Mouse (Mus musculus) intestine, postnatal 0 days (tissue): Measurements from ENCODE around the gene B3gnt3. TPM values are rescaled to one million over a fixed set of nuclear protein-coding genes. Genes with fewer than 3 reads are reported as not detected.

Experiments used
- ATAC-seq: fragments of 200-750 bp; cut with Nextera tagmentation; 2 replicates; pipeline ENCODE4 v1.8.0; 2017; ENCODE audit warnings: mild to moderate bottlenecking, moderate TSS enrichment, moderate library complexity
- H3K27ac ChIP-seq: fragments of 300-500 bp; sonication (generic); 2 replicates; pipeline ENCODE4 v1.5.1; 2014; ENCODE audit warnings: mild to moderate bottlenecking, low read depth, low read length, moderate library complexity
- H3K27me3 ChIP-seq: fragments of 300-500 bp; sonication (generic); replicated peaks from 2 replicates; pipeline ENCODE4 v1.6.1; 2014; ENCODE audit warnings: low read length, mixed read lengths; ENCODE audit not compliant: control insufficient read depth, insufficient read depth
- H3K36me3 ChIP-seq: fragments of 300-500 bp; sonication (generic); 2 replicates; pipeline ENCODE4 v1.6.1; 2014; ENCODE audit warnings: mild to moderate bottlenecking, moderate library complexity; ENCODE audit not compliant: control insufficient read depth, insufficient read depth
- H3K4me1 ChIP-seq: fragments of 300-500 bp; sonication (generic); replicated peaks from 2 replicates; pipeline ENCODE4 v1.6.1; 2014; ENCODE audit warnings: antibody characterized with exemption, low read length, mixed read lengths; ENCODE audit not compliant: control insufficient read depth, insufficient read depth
- H3K4me2 ChIP-seq: fragments of 300-500 bp; sonication (generic); replicated peaks from 2 replicates; pipeline ENCODE4 v1.6.1; 2014; ENCODE audit warnings: low read depth, mild to moderate bottlenecking, moderate library complexity
- H3K4me3 ChIP-seq: fragments of 300-500 bp; sonication (generic); 2 replicates; pipeline ENCODE4 v1.5.1; 2014; ENCODE audit warnings: low read depth, low read length
- H3K9ac ChIP-seq: fragments of 300-500 bp; sonication (generic); 2 replicates; pipeline ENCODE4 v1.6.1; 2014; ENCODE audit warnings: mild to moderate bottlenecking, low read depth, low read length
- H3K9me3 ChIP-seq: fragments of 300-500 bp; sonication (generic); 2 replicates; pipeline ENCODE4 v1.6.1; 2016; ENCODE audit warnings: mixed run types; ENCODE audit not compliant: control insufficient read depth
- CTCF ChIP-seq: sonication (generic); IDR thresholded peaks from 2 replicates; pipeline ENCODE4 v1.5.1; 2016; ENCODE audit warnings: low read depth, mild to moderate bottlenecking, control low read depth, antibody characterized with exemption, moderate library complexity
- WGBS: fragments of 180-500 bp; shearing (Covaris S2); extraction: QIAGEN DNeasy Blood & Tissue Kit; methylation state at CpG from one replicate; pipeline ENCODE4 v1.1.7; 2014; 5-methylcytosine and 5-hydroxymethylcytosine counted together
- polyA plus RNA-seq: library from polyadenylated mRNA; unstranded; fragments of >200 nt; fragmentation: Nextera tagmentation; extraction: Ambion mirVana; gene quantifications from 2 replicates; pipeline ENCODE4 v1.2.1, GENCODE M21; 2015

The B3gnt3 gene
- polyA plus RNA-seq, 1 experiment from 2014 or later: 33.5 TPM

GRCm38 (mm10) chr8:71684701-71685100, 16.9 kb downstream of the B3gnt3 start:
- no peak overlapping the region for H3K4me2 ChIP-seq
- peaks cover 61% of the 10 kb centered on the region for H3K27me3 ChIP-seq
- H3K4me1 ChIP-seq: peaks cover 4% of the 10 kb centered on the region; the same call in 1 of the 2 replicates
- no peak overlapping the region for H3K4me3 ChIP-seq
- H3K9me3 ChIP-seq: no peaks in the 10 kb centered on the region
- no peak for ATAC-seq
- no peak for TF ChIP-seq CTCF
- H3K27ac ChIP-seq: no peak overlapping the region
- H3K9ac ChIP-seq: no peak overlapping the region
- H3K36me3 ChIP-seq: peaks cover 9% of the 10 kb centered on the region; the same call in 1 of the 2 replicates
- 38% methylated on average over 10 of the region's 10 CpGs for WGBS

- no peak overlapping the region for H3K27ac ChIP-seq
- peaks cover 9% of the 10 kb centered on the region; the same call in 1 of the 2 replicates for H3K36me3 ChIP-seq
- 82% methylated on average over 12 of the region's 12 CpGs for WGBS
- peaks cover 4% of the 10 kb centered on the region; the same call in 1 of the 2 replicates for H3K4me1 ChIP-seq
- H3K27me3 ChIP-seq: peaks cover 43% of the 10 kb centered on the region
- H3K4me3 ChIP-seq: no peak overlapping the region
- no peak overlapping the region for H3K4me2 ChIP-seq
- H3K9me3 ChIP-seq: no peaks in the 10 kb centered on the region
- no peak for ATAC-seq
- TF ChIP-seq CTCF: no peak
- no peak overlapping the region for H3K9ac ChIP-seq
These were observed 18.8 kb downstream of the B3gnt3 start for GRCm38 (mm10) chr8:71682832-71683231.

GRCm38 (mm10) chr8:71681369-71681915, 20.1 kb downstream of the B3gnt3 start:
- H3K27me3 ChIP-seq: peaks cover 29% of the 10 kb centered on the region
- no peak overlapping the region for H3K27ac ChIP-seq
- H3K9me3 ChIP-seq: no peaks in the 10 kb centered on the region
- ATAC-seq: no peak
- no peak overlapping the region for H3K9ac ChIP-seq
- 44% methylated on average over 18 of the region's 18 CpGs for WGBS
- no peak for TF ChIP-seq CTCF
- no peak overlapping the region for H3K4me3 ChIP-seq
- H3K36me3 ChIP-seq: peaks cover 9% of the 10 kb centered on the region; the same call in 1 of the 2 replicates
- no peak overlapping the region for H3K4me2 ChIP-seq
- H3K4me1 ChIP-seq: peaks cover 2% of the 10 kb centered on the region

- H3K36me3 ChIP-seq: peaks cover 9% of the 10 kb centered on the region; the same call in 1 of the 2 replicates
- no peaks in the 10 kb centered on the region; the same call in 1 of the 2 replicates for H3K4me1 ChIP-seq
- TF ChIP-seq CTCF: no peak
- no peak overlapping the region for H3K9ac ChIP-seq
- 38% methylated on average over 21 of the region's 21 CpGs for WGBS
- no peak overlapping the region for H3K27ac ChIP-seq
- no peak overlapping the region for H3K4me3 ChIP-seq
- no peaks in the 10 kb centered on the region for H3K9me3 ChIP-seq
- H3K4me2 ChIP-seq: no peak overlapping the region
- ATAC-seq: no peak
- peaks cover 20% of the 10 kb centered on the region for H3K27me3 ChIP-seq
These were observed 21.1 kb downstream of the B3gnt3 start for GRCm38 (mm10) chr8:71680471-71680870.

- WGBS: 19% methylated on average over 46 of the region's 46 CpGs
- no peaks in the 10 kb centered on the region; the same call in 1 of the 2 replicates for H3K4me1 ChIP-seq
- H3K36me3 ChIP-seq: peaks cover 9% of the 10 kb centered on the region; the same call in 1 of the 2 replicates
- ATAC-seq: no peak
- no peak overlapping the region for H3K9ac ChIP-seq
- H3K4me2 ChIP-seq: peak overlapping the region; percentile 53
- H3K9me3 ChIP-seq: no peaks in the 10 kb centered on the region
- 0 out of 2 replicates have a peak overlapping the region, but pooled peaks have one; percentile 13 for H3K4me3 ChIP-seq
- H3K27me3 ChIP-seq: peaks cover 12% of the 10 kb centered on the region
- TF ChIP-seq CTCF: no peak
- no peak overlapping the region for H3K27ac ChIP-seq
These were observed 21.9 kb downstream of the B3gnt3 start for GRCm38 (mm10) chr8:71679550-71680168.

- peak overlapping the region; percentile 53 for H3K4me2 ChIP-seq
- peaks cover 9% of the 10 kb centered on the region; the same call in 1 of the 2 replicates for H3K36me3 ChIP-seq
- peak; percentile 7; the same call in 1 of the 2 replicates for TF ChIP-seq CTCF
- WGBS: 51% methylated on average over 16 of the region's 16 CpGs
- H3K27me3 ChIP-seq: peaks cover 8% of the 10 kb centered on the region
- H3K9me3 ChIP-seq: no peaks in the 10 kb centered on the region
- H3K4me3 ChIP-seq: 0 out of 2 replicates have a peak overlapping the region, but pooled peaks have one; percentile 13
- H3K9ac ChIP-seq: no peak overlapping the region
- ATAC-seq: no peak
- H3K4me1 ChIP-seq: no peaks in the 10 kb centered on the region; the same call in 1 of the 2 replicates
- no peak overlapping the region for H3K27ac ChIP-seq
These were observed 22.5 kb downstream of the B3gnt3 start for GRCm38 (mm10) chr8:71679116-71679515.
